Mouse (Mus musculus): ENCODE measurements around the gene Omp.

Omp gene

GRCm38 (mm10) chr7:98103002-98103941 is 42.0 kb downstream of the Omp start:
- 6% methylated on average over 23 of the region's 26 CpGs for WGBS

- WGBS: 93% methylated on average over 11 of the region's 11 CpGs
These were observed 42.8 kb downstream of the Omp start for GRCm38 (mm10) chr7:98102488-98102887.

- 92% methylated on average over 8 of the region's 8 CpGs for WGBS
These were observed 47.7 kb downstream of the Omp start for GRCm38 (mm10) chr7:98097557-98097956.

GRCm38 (mm10) chr7:98095852-98096251 is 49.5 kb downstream of the Omp start:
- WGBS: 97% methylated on average over 4 of the region's 4 CpGs

All from cerebral cortex, adult 2 months (tissue).